Mouse (Mus musculus) testis, postnatal 10 days (tissue): ENCODE results near the gene Nup54.

Source experiments
- DNase-seq: peaks from one replicate; pipeline ENCODE4 v3.0.0; 2021; ENCODE audit warnings: low spot score

Nup54 gene

DNA sequence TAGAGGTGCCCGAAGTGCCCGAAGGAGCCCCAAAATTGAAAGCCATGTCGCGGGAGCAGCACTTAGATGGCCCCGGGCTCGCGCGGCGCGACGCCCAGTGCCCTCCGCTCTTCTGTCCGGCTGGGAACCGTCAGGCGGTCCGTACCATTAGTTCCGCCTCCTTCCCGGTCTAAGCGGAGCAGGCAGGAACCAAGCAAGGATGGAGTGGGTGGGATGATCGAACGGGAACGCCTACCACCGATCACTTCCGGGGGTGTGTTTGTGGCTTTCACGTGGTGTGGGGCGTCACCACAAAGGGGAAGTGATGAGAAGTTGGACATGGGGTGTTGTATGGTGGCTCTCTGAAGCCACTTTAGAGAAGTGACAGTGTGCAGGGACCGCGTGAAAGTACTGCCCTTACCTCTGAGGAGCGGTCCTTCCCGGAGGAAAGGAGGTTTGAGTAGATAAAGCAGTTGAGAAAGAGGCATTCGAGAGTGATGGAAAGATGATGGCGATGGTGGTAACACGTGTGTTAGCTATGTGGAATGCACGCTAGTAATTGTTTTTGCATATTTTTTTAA is at the start of gene Nup54:
Gene Nup54 (minus strand): TSS at position 195 of the 560 bp plus-strand sequence.
- DNase-seq: peak; percentile 93

DNA sequence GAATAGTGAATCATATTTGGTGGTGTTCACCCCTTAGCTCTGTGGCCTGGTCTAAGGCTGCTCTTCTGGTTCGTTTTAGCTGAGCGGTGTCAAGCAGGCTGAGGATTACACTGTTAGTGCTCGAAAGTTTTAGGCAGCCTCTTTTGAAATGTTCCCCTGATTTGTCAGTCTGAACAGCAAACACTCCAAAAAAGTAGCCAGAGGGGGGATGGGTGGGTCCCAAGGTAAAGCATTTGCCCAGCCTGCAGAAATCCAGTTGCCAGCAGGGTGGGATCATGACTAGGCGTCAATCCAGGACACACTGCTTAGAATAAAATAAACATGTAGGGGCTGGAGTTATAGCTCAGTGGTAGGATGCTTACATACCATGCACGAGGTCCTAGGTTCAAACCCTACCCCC is 37.8 kb upstream of the Nup54 start:
- no peak for DNase-seq

DNA sequence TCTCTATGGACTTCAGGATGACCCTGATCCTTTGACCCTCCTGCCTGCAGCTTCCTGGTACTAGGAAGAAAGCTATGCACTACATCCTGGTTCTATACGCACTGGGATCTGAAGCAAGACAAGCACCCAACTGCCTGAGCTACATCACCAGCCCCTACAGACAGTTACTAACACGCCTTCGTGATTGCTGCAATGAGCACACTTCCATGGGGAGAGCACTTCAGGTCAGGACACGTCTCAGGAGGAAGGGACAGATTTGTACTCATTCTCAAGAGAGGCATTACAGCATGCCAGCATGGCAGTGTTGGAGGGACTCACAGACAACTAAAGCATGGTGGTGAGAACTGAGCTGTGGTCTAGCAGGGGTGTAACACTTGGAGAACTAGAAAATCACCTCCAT is 36.5 kb upstream of the Nup54 start:
- DNase-seq: no peak

DNA sequence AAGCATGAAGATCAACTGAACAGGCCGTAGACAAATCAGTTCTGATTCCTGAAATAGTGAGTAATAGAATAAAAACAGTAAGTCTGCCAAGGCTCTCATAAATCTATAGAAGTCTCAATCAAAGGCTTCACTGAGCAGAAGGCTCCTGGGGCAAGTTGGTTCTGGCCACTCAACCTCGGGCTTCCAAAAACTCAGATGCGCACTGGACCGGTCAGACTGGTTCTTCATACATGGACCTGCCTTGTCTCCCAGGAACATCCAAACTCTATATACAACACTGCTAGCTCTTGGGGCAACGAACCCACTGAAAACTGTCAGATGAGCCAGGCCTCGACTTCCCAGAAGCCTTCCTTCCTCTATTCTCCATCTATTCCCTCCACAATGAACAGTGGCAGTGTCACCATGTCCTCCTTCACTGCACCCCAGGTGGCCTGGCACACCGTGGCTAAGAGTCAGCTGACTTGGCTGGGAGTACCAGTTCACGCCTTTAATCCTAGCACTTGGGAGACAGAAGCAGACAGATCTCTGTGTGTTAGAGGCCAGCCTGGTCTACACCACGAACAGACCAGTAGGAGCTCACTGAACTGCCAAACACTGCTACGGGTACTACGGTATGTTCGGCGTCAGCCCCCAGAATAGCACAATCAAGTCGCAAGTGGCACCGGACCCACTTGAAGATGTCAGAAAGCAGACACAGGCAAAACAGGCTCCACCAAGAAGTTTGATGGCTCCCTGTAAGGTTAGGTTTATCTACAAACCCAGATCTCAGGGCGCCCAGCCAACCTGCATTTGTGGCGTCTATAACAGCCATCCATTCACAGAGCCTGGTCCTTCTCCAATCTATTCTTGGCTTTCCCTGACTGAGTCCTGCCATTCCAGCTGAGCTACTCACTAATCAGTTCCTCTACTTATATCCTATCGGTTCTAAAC is 34.4 kb upstream of the Nup54 start:
- DNase-seq: no peak

DNA sequence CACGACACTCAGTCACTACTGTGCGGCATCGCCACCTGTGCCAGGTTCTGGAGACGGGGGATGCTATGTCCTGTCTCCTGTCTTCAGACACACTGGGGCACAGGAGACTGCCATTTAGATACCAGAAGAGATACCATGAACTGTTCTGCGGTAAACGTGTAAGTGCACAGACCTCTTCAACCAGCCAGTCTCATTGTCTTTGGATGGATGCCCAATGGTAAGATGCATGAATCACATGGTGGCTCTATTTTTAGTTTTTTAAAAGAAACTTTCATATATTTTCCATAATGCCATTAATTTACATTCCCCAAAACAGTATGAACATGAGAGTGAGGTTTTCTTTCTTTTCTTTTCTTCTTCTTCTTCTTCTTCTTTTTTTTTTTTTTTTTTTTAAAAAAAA is 33.2 kb upstream of the Nup54 start:
- no peak for DNase-seq

DNA sequence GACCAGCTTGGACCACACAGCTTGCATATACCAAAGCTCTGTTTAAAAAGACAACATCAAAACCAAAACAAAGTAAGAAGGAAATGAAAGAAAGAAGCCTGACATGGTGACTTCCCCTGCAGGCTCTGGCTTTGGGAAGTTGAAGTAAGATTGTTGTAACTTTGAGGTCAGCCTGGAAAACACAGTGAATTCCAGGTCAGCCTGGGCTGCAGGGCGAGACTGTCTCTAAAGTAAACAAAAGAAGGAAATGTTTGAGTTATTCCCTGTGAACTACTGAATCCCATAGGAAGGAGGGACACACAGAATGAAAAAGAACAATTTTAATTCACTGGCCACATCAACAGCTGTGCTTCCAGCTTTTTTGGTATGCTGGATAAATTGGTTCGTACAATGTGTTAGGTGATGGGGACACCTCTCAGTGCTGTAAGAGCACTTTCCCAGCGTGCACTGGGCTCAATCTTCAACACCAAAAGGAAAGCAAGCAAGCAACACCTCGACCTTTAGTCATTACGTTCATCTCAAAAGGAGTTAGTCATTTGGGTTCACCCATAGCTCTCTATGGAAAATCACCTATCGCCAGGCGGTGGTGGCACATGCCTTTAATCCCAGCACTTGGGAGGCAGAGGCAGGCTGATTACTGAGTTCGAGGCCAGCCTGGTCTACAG is 32.2 kb upstream of the Nup54 start:
- DNase-seq: no peak

DNA sequence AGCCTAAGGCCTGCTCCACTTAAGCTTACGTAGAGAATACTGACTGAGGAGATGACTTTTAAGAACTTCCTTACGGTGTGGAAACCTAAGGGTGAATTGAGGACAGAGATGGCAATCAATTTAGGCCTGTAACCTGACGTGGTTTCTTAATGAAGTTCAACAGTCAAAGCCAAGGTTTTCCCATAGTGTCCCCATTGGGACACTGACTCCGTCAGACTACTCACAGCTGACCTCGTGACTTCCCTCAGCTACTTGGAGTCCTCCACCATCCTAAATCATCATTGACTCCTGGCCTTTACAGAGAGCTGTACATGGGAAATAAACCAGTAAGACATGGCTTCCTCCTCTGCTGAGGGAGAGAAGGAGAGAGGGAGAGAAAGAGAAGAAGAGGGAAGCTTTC is 30.5 kb upstream of the Nup54 start:
- no peak for DNase-seq

DNA sequence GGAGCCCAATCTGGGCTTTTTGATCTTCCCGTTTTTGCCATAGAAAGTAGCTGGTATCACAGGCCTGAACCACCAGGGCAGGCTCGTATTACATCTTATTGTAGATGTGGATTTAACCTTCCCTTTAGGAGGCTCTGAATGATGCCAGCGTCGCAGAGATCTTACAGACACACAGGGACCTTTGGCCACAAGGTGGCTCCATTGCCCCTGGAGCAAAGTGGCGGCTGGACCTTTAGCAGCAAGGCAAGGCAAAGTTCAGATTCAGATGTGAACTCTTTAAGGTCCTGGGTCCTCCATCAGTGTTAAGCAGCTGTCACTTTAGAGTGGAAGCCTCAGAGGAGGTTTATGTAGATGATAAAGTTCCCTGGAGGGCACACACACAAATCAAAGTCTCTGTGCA is 26.3 kb upstream of the Nup54 start:
- DNase-seq: peak; percentile 81

DNA sequence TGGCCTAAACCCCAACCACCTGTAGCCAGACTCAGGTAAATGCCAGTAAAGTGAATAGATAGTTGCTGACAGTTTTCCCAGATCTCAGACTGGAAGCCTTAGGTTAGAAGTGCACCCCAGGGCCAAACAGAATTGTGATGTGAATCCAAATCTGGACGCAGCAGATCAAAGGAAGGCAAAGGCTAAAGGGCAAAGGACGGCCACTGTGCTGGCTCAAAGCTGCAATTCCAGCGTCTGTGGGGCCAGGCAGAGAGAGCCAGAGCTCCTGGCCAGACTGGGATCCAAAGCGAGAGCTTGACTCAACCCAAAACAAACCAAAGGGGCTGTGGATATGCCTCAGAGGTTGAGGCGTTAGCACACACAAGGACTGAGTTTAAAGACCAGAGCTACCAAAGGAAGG is 23.7 kb upstream of the Nup54 start:
- DNase-seq: no peak

DNA sequence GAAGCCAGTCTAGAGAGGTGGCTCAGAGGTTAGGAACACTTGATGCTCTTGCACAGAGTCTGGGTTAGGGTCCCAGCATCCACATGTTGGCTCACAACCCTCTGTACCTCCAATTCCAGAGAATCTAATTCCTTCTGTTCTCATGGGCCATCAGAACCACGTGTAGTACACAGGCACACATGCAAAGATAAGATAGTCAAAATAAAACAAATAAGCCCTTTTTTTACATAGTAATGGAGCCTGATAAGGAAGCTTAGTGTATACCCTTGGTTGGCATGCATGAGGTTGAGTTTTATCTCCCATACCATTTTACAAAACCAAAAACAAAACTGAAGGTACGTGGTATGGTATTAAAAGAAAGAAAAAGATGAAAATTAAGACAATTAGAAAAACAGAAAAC is 22.4 kb upstream of the Nup54 start:
- no peak for DNase-seq

DNA sequence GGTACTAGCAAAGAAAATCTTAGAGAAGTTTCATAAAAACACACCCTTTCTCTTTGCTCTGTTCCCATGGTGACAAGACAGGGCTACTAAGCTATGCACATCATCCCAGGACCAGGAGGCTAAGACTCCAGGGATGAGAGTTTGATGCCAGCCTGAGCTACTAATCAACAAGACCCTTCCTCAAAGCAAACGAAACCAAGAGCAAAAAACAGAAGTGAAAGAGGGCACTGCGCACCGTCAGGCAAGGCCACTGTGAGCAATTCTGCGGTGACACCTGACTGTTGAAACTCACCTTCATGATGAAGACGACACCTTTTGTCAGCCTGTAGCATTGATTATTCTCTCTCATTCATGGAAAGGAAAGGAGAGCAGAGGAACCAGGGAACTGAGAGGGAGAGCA is 17.9 kb upstream of the Nup54 start:
- no peak for DNase-seq

DNA sequence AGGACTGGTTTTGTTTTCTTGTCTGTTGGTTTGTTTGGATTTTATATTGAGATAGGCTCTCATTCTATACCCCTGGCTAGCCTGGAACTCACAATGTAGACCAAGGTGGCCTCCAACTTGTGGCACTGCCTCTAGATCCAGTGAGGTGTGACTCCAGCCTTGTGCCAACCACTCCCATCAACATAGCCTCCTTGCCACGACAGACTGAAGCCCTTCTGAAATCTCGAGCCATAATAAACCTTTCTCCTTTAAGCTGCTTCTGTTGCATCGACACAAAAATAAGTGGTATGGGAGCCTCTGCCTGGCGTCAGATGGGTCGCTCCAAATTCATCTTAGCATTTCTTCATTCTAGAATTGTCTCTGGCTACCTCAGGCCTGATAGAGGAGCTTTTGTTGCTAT is 11.7 kb upstream of the Nup54 start:
- DNase-seq: no peak

DNA sequence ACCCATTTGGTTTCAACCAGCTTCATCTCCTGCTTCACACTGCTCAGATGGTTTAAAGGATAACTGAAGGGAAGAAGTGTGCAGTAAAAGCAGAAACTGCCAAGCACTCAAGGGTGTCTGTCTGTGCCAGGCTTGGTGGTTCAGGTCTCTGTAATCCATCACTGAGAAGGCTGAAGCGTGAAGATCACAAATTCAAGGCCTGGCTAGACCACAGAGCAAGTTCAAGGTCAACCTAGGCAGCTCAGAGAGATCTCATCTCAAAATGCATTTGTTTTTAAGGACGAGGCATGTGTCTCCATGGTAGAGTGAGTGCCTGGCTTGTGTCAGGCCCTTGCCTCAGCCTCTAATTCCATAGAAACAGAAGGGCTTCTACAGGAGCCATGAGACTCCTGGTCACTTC is 10.0 kb upstream of the Nup54 start:
- no peak for DNase-seq

DNA sequence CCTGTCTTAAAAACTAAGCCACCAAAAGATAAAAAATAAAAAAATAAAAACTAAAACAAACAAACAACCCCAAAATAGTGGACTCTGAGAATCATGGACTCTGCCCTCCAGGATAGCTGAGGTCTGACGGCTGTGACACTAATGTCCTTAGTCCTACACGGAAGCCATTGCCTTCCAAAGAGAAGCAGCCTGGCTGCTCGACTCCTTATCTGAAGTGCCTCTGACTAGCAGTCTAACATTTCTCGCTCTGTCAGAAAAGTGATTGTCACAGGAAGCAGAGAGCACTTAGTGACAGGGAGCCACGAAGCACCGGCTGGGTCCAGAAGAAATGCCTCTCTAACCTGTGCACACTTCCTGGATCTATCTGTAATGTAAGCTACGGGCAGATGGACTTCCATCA is 7.9 kb upstream of the Nup54 start:
- no peak for DNase-seq

DNA sequence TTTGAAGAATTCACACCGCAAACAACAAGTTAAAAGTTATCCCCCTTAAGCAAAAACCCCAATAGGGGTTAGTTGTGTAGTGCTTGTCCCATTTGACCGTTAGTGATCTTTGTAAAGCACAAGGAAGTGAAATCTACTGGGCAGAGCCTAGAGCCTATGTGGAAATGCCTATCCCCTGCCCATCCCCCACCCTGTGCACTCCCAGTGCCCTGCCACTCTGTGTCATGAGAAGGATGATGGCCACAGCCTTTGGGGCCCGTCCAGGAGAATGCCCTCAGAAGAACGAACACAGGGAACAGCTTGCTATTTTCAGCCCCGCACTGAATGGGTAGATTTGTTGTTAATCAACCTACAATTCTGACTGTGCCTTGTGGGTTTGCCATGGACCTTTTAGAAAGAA is 6.5 kb upstream of the Nup54 start:
- DNase-seq: peak; percentile 49

DNA sequence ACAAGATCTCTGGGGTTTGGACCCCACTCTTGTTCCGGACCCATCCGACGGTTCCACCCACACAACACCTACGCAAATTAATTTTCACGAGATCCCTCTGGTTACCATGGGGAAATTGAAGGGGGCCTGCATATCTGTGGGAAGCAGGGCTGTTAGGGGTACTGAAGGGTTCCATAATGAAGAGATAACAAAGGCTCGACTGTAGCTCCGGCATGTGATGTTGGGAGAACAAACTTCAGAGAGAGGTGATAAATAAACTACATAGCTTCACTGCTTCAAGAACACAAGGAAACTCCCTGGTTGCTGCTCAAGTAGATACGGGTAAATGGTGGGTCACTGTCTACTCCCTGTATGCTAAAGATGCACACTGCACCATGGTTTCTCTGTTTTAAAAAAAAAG is 3.5 kb upstream of the Nup54 start:
- DNase-seq: no peak

DNA sequence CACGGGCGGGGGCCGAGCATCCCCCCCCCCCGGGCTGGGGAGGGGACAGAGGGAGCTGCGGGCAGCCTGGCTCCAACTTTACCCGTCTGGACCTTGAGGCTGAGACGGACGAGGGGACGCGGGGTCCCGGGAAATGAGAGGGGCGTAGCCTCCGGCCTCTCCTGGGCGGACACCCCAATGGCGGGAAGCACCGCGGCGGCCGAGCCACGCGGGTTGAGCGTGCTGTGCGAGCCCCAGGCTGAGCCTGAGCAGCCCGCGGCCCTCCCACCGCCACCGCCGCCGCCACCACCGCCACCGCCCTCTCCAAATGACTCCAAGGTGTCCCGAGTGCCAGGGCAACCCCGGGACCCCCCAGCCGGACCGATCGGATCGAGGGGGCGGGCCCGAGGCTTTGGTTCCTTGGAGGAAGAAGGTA is 441 bp downstream of the Nup54 start:
- no peak for DNase-seq

DNA sequence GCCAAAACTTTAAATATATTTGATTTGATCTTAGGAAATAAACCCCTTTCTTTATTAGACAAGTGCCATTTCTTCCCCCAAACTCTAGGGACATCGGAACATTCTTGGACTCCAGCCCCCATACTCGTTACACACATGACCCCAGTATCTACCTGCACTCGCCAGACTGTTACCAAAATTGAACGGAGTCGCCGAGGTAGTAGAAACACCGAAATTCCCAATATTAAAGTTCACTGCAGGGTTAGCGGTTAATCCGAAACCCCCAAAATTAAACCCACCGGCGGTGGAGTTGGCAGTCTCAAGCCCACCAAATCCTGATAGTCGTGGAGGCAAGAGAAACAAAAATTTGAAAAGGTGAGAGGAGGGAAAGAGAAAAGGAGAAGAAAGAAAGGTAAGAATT is 949 bp downstream of the Nup54 start:
- no peak for DNase-seq

DNA sequence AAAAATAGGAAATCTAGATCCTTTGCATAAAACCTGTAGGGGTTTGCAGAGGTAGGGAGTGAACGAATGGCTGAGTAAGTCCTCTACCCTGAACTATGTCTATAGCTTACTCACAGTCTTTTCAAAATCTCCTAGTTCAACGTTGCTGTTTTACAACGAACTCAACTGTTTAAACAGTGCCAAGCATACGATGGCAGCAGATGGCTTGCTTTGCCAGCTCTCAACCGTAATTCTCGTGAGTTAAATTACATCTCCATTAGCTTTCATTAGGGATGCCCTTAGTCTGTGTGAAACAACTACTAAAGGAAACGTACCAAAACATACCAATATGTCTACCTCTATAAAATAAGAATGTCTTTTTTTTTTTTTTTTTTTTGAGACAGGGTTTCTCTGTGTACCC is 3.4 kb downstream of the Nup54 start:
- DNase-seq: no peak

DNA sequence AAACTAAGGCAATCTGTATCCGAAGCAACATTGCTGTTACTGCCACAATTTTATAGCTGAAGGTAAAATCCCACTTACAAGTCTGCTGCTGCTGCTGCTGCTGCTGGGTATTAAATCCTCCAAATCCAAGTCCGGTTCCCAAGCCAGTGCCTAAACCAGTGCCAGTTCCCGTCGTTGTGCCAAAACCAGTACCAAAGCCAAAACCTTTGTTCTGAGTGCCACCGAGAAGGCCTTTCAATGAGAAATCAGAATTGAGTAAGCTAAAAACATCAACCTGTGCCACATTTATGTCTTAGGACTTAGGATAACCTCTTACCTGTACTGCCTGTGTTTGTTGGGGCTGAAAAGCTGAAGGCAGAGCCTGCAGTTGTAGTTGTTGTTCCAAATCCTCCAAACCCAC is 4.3 kb downstream of the Nup54 start:
- no peak for DNase-seq

DNA sequence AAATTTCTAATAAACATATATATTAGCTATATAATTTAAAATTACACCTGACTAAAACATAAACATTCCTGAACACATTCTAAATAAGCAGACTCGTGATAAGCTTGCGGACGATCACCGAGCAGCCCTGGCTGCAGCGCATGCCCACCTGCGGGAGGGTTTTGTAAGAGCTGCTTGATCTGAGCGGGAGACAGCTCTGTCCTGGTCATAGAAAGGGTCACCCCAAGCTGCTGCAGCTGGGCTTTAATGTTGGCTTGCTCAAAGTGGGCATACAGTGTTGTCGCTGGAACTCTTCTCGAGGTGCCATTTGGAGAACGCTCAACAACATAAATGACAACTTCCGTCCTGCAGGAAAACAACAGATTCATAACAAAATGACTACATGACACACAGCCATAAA is 10.9 kb downstream of the Nup54 start:
- no peak for DNase-seq

DNA sequence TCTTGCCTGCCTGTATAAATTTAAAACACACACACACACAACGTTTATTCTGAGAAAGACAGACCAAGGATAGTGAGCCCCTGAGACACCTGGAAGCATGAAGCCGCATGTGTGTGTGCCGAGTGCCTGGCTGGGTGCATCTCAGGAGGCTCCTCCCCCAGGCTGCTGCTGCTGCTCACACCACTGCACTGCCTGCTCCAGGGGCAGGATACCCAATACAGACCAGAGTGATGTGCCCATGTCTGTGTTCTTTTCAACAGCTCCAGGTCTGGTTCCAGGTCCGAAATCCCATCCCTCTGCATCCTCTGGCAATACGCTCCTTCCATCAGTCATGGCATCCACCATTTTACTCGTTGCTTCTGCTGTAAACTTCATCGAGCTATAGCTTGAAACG is 21.0 kb downstream of the Nup54 start:
- DNase-seq: peak; percentile 30

DNA sequence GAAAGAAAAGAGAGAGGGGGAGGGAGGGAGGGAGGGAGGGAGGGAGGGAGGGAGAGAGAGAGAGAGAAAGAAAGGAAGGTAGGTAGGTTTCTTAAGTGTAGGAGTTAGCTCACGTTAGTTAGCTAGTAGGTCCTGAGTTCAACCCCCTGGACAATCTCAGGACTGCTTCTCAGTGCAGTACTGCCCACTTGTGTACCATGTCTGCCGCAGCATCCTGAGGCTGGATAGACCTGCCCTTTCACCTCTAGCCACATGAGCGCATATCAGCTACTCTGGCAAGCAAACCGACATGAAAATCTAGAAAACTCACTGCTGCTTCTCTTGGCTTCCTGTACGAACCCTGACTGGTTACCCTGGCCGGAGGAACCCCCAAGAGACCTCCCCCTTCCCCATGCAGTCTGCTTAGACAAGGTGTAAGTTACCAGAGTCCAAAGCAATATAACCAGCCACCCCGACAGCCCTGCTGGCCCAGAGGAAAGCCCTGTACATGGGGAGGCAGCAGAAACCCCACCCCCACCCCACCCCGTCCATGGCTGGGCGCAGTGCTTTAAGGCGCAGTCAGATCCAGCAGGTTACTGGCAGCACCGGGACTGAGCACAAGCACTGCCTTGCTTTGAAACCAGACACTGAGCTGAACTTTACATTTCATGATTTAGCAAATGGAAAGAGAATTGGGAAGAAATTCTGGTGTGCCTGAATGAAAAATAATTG is 21.6 kb downstream of the Nup54 start:
- peak; percentile 33 for DNase-seq
